Mouse (Mus musculus) forebrain, embryonic 16.5 days (tissue): Measurements from ENCODE around the gene Ccdc71. TPM values are rescaled to one million over a fixed set of nuclear protein-coding genes. Genes with fewer than 3 reads are reported as not detected.

Source experiments
- ATAC-seq: fragments of 200-750 bp; cut with Nextera tagmentation; 2 replicates; pipeline ENCODE4 v1.8.0; 2017; ENCODE audit warnings: mild to moderate bottlenecking, moderate library complexity
- H3K27ac ChIP-seq: fragments of 300-500 bp; sonication (generic); 2 replicates; pipeline ENCODE4 v1.5.1; 2014; ENCODE audit warnings: low read length, control low read depth
- H3K27me3 ChIP-seq: fragments of 300-500 bp; sonication (generic); replicated peaks from 2 replicates; pipeline ENCODE4 v1.6.1; 2014; ENCODE audit warnings: low read length; ENCODE audit not compliant: control insufficient read depth, insufficient read depth
- H3K36me3 ChIP-seq: fragments of 300-500 bp; sonication (generic); 2 replicates; pipeline ENCODE4 v1.6.1; 2014; ENCODE audit not compliant: control insufficient read depth, insufficient read depth
- H3K4me1 ChIP-seq: fragments of 300-500 bp; sonication (generic); replicated peaks from 2 replicates; pipeline ENCODE4 v1.6.1; 2014; ENCODE audit warnings: low read length; ENCODE audit not compliant: control insufficient read depth, insufficient read depth
- H3K4me2 ChIP-seq: fragments of 300-500 bp; sonication (generic); 2 replicates; pipeline ENCODE4 v1.6.1; 2014; ENCODE audit warnings: mild to moderate bottlenecking, low read length, control low read depth
- H3K4me3 ChIP-seq: fragments of 300-500 bp; sonication (generic); replicated peaks from 2 replicates; pipeline ENCODE4 v1.5.1; 2014; ENCODE audit warnings: mild to moderate bottlenecking, low read length, control low read depth
- H3K9ac ChIP-seq: fragments of 300-500 bp; sonication (generic); replicated peaks from 2 replicates; pipeline ENCODE4 v1.6.1; 2014; ENCODE audit warnings: low read depth, low read length, control low read depth
- H3K9me3 ChIP-seq: fragments of 300-500 bp; sonication (generic); 2 replicates; pipeline ENCODE4 v1.6.1; 2016; ENCODE audit warnings: low read length; ENCODE audit not compliant: control insufficient read depth
- WGBS: fragments of 180-500 bp; shearing (Covaris S2); extraction: QIAGEN DNeasy Blood & Tissue Kit; methylation state at CpG from one replicate; pipeline ENCODE4 v1.1.7; 2014; 5-methylcytosine and 5-hydroxymethylcytosine counted together
- polyA plus RNA-seq: library from polyadenylated mRNA; unstranded; fragments of >200 nt; fragmentation: Nextera tagmentation; extraction: Ambion mirVana; gene quantifications from 2 replicates; pipeline ENCODE4 v1.2.1, GENCODE M21; 2015

The Ccdc71 gene
- polyA plus RNA-seq, 1 experiment from 2014 or later: 68.7 TPM

DNA sequence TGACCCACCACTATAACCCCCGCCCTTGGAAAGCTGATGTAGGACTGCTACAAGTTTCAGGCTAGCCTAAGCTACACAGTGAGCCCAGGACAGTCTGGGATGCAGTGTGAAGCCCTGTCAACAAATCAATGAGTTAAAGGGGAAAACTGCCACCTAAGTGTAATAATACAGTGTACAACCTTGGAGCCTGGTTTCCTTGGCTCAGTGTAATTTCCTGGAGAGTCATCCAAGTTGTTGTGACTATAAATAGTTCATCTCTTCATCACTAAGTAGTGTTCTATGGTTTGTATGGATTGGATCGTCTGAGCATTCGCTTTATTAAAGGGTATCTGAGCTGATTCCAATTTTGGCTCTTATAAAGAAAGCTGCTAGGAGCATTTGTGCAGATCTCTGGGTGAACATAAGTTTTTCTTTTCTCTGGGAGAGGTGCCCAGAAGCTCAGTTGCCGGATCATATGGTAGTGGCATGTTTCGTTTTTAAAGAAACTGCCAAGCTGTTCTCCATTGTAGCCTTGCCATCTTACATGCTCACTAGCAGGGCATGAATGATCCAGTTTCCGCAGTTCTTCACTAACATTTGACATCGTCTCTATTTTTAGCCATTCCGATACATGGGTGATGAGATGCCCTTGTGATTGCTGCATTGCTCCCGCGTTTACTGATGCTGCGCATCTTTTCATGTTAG is 18.9 kb upstream of the Ccdc71 start:
- peak; percentile 87 for ATAC-seq
- Histone ChIP-seq H3K9me3 (no peaks in the 10 kb centered on the region), H3K27ac (peak overlapping the region; percentile 49), H3K27me3 (no peaks in the 10 kb centered on the region), H3K4me2 (no peak overlapping the region), H3K9ac (no peak overlapping the region), H3K4me1 (peaks cover 26% of the 10 kb centered on the region), H3K36me3 (no peaks in the 10 kb centered on the region), H3K4me3 (no peak overlapping the region)
- WGBS: 60% methylated on average over 11 of the region's 11 CpGs

- no peak overlapping the region for H3K9ac ChIP-seq
- H3K4me2 ChIP-seq: no peak overlapping the region
- no peaks in the 10 kb centered on the region for H3K27me3 ChIP-seq
- no peak overlapping the region for H3K27ac ChIP-seq
- H3K4me3 ChIP-seq: no peak overlapping the region
- H3K36me3 ChIP-seq: no peaks in the 10 kb centered on the region
- H3K4me1 ChIP-seq: peaks cover 25% of the 10 kb centered on the region
- no peaks in the 10 kb centered on the region for H3K9me3 ChIP-seq
- WGBS: 74% methylated on average over 9 of the region's 9 CpGs
- ATAC-seq: no peak
Measured at GRCm38 (mm10) chr9:108445125-108445524, 15.2 kb upstream of the Ccdc71 start.

- no peaks in the 10 kb centered on the region for H3K36me3 ChIP-seq
- WGBS: 6% methylated on average over 4 of the region's 4 CpGs
- peak overlapping the region; percentile 80 for H3K4me2 ChIP-seq
- H3K4me3 ChIP-seq: peak overlapping the region; percentile 21
- 0 out of 2 replicates have a peak overlapping the region, but pooled peaks have one; percentile 37 for H3K9ac ChIP-seq
- H3K4me1 ChIP-seq: peaks cover 42% of the 10 kb centered on the region
- ATAC-seq: peak; percentile 54
- no peaks in the 10 kb centered on the region for H3K27me3 ChIP-seq
- no peaks in the 10 kb centered on the region for H3K9me3 ChIP-seq
- H3K27ac ChIP-seq: peak overlapping the region; percentile 71
Measured at GRCm38 (mm10) chr9:108449860-108450259, 10.5 kb upstream of the Ccdc71 start.

- Histone ChIP-seq H3K36me3 (no peaks in the 10 kb centered on the region), H3K27ac (peak overlapping the region; percentile 71), H3K4me1 (peaks cover 42% of the 10 kb centered on the region), H3K9me3 (no peaks in the 10 kb centered on the region), H3K27me3 (no peaks in the 10 kb centered on the region), H3K4me3 (peak overlapping the region; percentile 65), H3K4me2 (peak overlapping the region; percentile 80), H3K9ac (peak overlapping the region; percentile 35)
- peak; percentile 20 for ATAC-seq
- whole genome bisulfite sequencing: 38% methylated on average over 21 of the region's 21 CpGs
Measured at GRCm38 (mm10) chr9:108450292-108451169, 9.8 kb upstream of the Ccdc71 start.

DNA sequence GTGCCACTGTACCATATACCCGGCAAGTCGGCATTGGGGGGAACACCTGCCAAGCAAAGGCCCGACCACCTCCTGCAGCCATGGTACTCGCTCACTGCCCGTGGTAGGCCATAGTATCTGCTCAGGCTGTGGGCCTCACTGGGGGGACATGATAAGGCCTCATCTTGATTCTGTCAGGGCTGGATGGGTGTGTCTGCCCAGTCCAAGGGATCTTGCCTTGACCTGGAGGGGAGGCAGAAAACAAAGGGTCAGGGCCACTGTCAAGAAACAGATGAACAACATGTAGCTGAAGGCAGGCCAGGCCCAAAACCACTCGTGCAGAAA is 9.2 kb upstream of the Ccdc71 start:
- Histone ChIP-seq H3K9ac (no peak overlapping the region), H3K27me3 (no peaks in the 10 kb centered on the region), H3K27ac (peak overlapping the region; percentile 71), H3K4me1 (peaks cover 42% of the 10 kb centered on the region), H3K36me3 (no peaks in the 10 kb centered on the region), H3K9me3 (no peaks in the 10 kb centered on the region), H3K4me3 (peak overlapping the region; percentile 65), H3K4me2 (peak overlapping the region; percentile 80)
- 81% methylated on average over 6 of the region's 6 CpGs for WGBS
- no peak for ATAC-seq

GRCm38 (mm10) chr9:108451519-108452160 is 8.7 kb upstream of the Ccdc71 start:
- Histone ChIP-seq H3K4me1 (peaks cover 42% of the 10 kb centered on the region), H3K27ac (peak overlapping the region; percentile 73), H3K9me3 (no peaks in the 10 kb centered on the region), H3K36me3 (no peaks in the 10 kb centered on the region), H3K4me2 (peak overlapping the region; percentile 80), H3K9ac (peak overlapping the region; percentile 77), H3K4me3 (peak overlapping the region; percentile 65), H3K27me3 (no peaks in the 10 kb centered on the region)
- 49% methylated on average over 6 of the region's 6 CpGs for WGBS
- no peak for ATAC-seq

DNA sequence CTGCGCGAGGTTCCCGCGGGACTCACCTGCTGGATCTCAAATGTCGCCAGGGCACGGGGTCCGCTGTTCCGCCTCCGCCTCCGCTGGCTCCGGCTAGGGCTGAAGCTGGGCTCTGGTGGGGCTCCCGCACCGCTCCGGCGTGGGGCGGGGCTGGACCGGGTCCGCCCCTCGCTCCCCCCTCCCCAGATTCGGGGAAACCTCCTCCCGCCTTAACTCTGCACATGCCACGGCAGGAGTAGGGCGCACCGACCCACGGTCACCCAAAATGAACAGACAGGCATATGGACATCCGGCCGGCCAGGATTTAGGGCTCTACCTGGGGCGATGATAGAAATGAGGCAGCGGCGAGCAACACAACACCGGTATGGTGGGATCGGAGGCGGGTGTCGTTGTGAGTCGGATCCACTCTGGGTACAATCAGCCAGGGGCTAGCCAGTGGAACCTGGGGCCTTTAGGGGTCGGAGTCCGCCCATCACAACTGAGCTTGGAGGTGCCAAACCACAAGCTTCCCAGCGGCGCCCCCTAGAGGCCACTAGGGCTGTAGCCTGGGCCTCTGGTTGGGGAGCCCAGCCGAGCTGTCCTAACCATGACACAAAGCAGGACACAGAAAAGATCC is 7.9 kb upstream of the Ccdc71 start:
- under 1% methylated on average over 40 of the region's 40 CpGs for WGBS
- H3K4me1 ChIP-seq: peaks cover 42% of the 10 kb centered on the region

DNA sequence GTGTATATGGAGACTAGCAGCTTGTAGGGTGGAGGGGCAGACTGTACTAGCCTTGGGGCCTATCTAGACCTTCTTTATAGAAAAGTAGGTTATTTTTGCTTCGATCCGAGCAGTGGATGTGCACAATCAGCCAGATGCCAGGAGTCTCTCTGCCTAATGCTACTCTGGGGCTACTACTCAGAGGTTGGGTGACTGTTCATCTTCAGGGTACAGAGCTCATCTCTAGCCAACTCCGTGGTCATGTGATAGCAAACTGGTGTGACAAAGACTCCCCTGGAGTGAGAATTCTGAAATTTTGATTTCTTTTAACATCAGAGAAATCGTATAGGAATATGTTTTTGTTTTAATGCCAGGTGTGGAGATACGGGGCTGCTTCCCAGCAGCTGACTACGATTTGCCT is 7.4 kb upstream of the Ccdc71 start:
- 37% methylated on average over 6 of the region's 6 CpGs for WGBS
- peak; percentile 23 for ATAC-seq

More for the DNA sequence above, 7.9 kb upstream of the Ccdc71 start:
- Histone ChIP-seq H3K4me2 (peak overlapping the region; percentile 80), H3K27me3 (no peaks in the 10 kb centered on the region), H3K9me3 (no peaks in the 10 kb centered on the region), H3K9ac (peak overlapping the region; percentile 77), H3K4me3 (peak overlapping the region; percentile 65), H3K36me3 (no peaks in the 10 kb centered on the region), H3K27ac (peak overlapping the region; percentile 73)
- peak; percentile 86 for ATAC-seq

GRCm38 (mm10) chr9:108453458-108453857 is 6.9 kb upstream of the Ccdc71 start:
- H3K9me3 ChIP-seq: no peaks in the 10 kb centered on the region
- no peaks in the 10 kb centered on the region for H3K27me3 ChIP-seq
- H3K36me3 ChIP-seq: no peaks in the 10 kb centered on the region
- H3K9ac ChIP-seq: peak overlapping the region; percentile 77; the same call in 1 of the 2 replicates
- no peak overlapping the region; the same call in 1 of the 2 replicates for H3K4me3 ChIP-seq
- H3K4me2 ChIP-seq: peak overlapping the region; percentile 80
- peaks cover 42% of the 10 kb centered on the region for H3K4me1 ChIP-seq
- WGBS: 78% methylated on average over 4 of the region's 4 CpGs
- H3K27ac ChIP-seq: no peak overlapping the region
- ATAC-seq: no peak

More for the DNA sequence above, 7.4 kb upstream of the Ccdc71 start:
- H3K4me2 ChIP-seq: peak overlapping the region; percentile 80
- H3K27me3 ChIP-seq: no peaks in the 10 kb centered on the region
- peak overlapping the region; percentile 65 for H3K4me3 ChIP-seq
- H3K9ac ChIP-seq: peak overlapping the region; percentile 77
- H3K4me1 ChIP-seq: peaks cover 42% of the 10 kb centered on the region
- no peaks in the 10 kb centered on the region for H3K36me3 ChIP-seq
- peak overlapping the region; percentile 73 for H3K27ac ChIP-seq
- no peaks in the 10 kb centered on the region for H3K9me3 ChIP-seq
